Mouse (Mus musculus): ENCODE data around the gene Hfe.

Gene Hfe

GRCm38 (mm10) chr13:23685966-23686365 is 24.7 kb downstream of the Hfe start:
- DNase-seq (ENCODE audit: low read depth, low spot score): no peak

GRCm38 (mm10) chr13:23685121-23685861 is 25.4 kb downstream of the Hfe start:
- DNase-seq (ENCODE audit: low read depth, low spot score): peak; percentile 48

GRCm38 (mm10) chr13:23684295-23684945 is 26.2 kb downstream of the Hfe start:
- peak; percentile 85 for DNase-seq (ENCODE audit: low read depth, low spot score)

- DNase-seq (ENCODE audit: low read depth, low spot score): peak; percentile 97
Measured at GRCm38 (mm10) chr13:23683755-23684281, 26.8 kb downstream of the Hfe start, which contains the start of the genes Hist1h2ac and Hist1h2bc. Gene Hist1h2ac, minus strand, starts transcription at chr13:23683948. Gene Hist1h2bc, plus strand, starts transcription at chr13:23684199.

- peak; percentile 34 for DNase-seq (ENCODE audit: low read depth, low spot score)
Measured at GRCm38 (mm10) chr13:23682947-23683754, 27.5 kb downstream of the Hfe start.

GRCm38 (mm10) chr13:23682623-23682946 is 28.1 kb downstream of the Hfe start:
- DNase-seq (ENCODE audit: low read depth, low spot score): no peak

- no peak for DNase-seq (ENCODE audit: low read depth, low spot score)
Measured at GRCm38 (mm10) chr13:23681990-23682582, 28.6 kb downstream of the Hfe start.

GRCm38 (mm10) chr13:23662536-23662935 is 48.1 kb downstream of the Hfe start:
- peak; percentile 58 for DNase-seq (ENCODE audit: low read depth, low spot score)

GRCm38 (mm10) chr13:23659636-23660366 is 50.9 kb downstream of the Hfe start:
- no peak for DNase-seq (ENCODE audit: low read depth, low spot score)
